Mouse (Mus musculus) brown adipose tissue, adult 24 weeks (tissue): Measurements from ENCODE around the gene Sema3c. TPM values are rescaled to one million over a fixed set of nuclear protein-coding genes. Genes with fewer than 3 reads are reported as not detected.

Experiments
- H3K27ac ChIP-seq: fragments of 200-500 bp; replicated peaks from 2 replicates; pipeline ENCODE4 v1.5.1; 2012; ENCODE audit warnings: low read depth, mild to moderate bottlenecking, low read length
- H3K4me1 ChIP-seq: fragments of 200-500 bp; 2 replicates; pipeline ENCODE4 v1.6.1; 2012; ENCODE audit warnings: low read length, mixed read lengths; ENCODE audit not compliant: control insufficient read depth, insufficient read depth, insufficient read length
- H3K4me3 ChIP-seq: fragments of 200-500 bp; 2 replicates; pipeline ENCODE4 v1.5.1; 2012; ENCODE audit warnings: low read depth, mild to moderate bottlenecking, low read length, moderate library complexity; ENCODE audit not compliant: insufficient read depth
- polyA plus RNA-seq: library from polyadenylated mRNA; stranded (reverse); fragments of >200 nt; gene quantifications from 2 replicates; pipeline ENCODE4 v1.2.4, GENCODE M21; 2012; ENCODE audit not compliant: missing spikeins, insufficient read depth, insufficient read length

The Sema3c gene
- polyA plus RNA-seq, 1 experiment, result 11.1 TPM

- Histone ChIP-seq H3K4me1 (no peaks in the 10 kb centered on the region), H3K4me3 (no peak overlapping the region), H3K27ac (no peak overlapping the region)
Measured at GRCm38 (mm10) chr5:17704160-17704559, 130.1 kb downstream of the Sema3c start.

DNA sequence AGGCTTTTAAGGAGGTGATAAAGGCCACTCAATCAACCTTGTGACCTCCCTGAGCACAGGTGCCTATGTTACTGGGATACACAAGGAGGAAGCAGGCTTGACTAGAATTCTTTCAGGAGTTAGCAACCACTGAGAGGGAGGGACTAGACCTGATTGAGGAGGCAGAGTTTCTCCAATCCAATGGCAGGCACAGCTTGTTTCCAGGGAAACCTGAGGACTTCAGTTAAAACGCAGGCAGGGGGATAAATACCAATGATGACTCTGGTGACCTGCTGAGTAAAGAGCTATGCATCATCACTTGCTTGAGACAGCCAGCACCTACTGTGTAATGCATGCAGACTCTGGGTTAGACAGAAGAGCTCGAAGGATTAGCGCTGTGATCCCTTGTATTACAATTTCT is 133.0 kb downstream of the Sema3c start:
- H3K27ac ChIP-seq, result no peak overlapping the region
- no peaks in the 10 kb centered on the region for H3K4me1 ChIP-seq
- H3K4me3 ChIP-seq, result no peak overlapping the region

GRCm38 (mm10) chr5:17712374-17712773 is 138.3 kb downstream of the Sema3c start:
- H3K27ac ChIP-seq, result no peak overlapping the region
- H3K4me1 ChIP-seq, result no peaks in the 10 kb centered on the region
- no peak overlapping the region for H3K4me3 ChIP-seq

- H3K4me3 ChIP-seq, result no peak overlapping the region
- H3K4me1 ChIP-seq, result no peaks in the 10 kb centered on the region
- no peak overlapping the region for H3K27ac ChIP-seq
Measured at GRCm38 (mm10) chr5:17715206-17715605, 141.1 kb downstream of the Sema3c start.

DNA sequence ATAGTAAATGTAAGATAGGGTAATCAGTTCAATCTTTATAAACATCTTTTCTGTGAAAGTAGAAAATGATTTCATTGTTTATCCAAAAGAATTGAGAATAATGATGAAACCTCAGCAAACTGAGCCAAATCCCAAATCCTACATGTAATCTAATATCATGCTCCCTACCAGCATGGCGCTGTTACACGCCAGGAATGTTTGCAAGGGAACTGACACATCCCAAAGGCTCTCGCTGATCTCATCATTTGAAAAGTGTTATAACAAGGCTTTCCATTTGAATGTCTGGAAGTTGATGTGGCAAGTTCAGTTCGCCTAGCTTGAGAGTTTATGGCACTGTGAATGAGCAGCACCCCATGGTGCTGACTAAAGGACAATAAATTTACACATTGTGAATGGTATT is 145.9 kb downstream of the Sema3c start:
- no peaks in the 10 kb centered on the region for H3K4me1 ChIP-seq
- H3K27ac ChIP-seq, result no peak overlapping the region
- no peak overlapping the region for H3K4me3 ChIP-seq

- Histone ChIP-seq H3K4me1 (no peaks in the 10 kb centered on the region), H3K27ac (no peak overlapping the region), H3K4me3 (no peak overlapping the region)
Measured at GRCm38 (mm10) chr5:17724031-17724430, 149.9 kb downstream of the Sema3c start.

- no peak overlapping the region for H3K27ac ChIP-seq
- no peak overlapping the region for H3K4me3 ChIP-seq
- no peaks in the 10 kb centered on the region for H3K4me1 ChIP-seq
Measured at GRCm38 (mm10) chr5:17728047-17728446, 154.0 kb downstream of the Sema3c start.

DNA sequence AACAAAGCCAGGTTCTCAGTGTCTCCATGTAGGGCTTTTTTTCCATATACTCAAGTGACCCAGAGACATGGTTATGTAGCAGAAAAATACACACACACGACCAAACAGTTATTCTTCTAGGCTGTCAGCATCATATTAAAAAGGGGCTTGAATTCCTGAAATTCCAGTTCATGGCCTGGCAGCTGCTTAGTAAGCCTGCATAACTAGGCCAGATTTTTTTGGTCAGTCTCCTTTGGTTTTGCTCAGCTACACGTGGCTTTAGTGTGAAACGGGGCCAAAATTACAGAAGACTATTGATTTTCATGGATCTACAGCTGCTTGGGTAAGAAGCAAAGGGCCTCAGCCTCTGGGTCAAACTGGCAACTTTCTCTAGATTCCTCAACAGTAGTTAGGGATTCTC is 165.7 kb downstream of the Sema3c start:
- Histone ChIP-seq H3K27ac (no peak overlapping the region), H3K4me1 (no peaks in the 10 kb centered on the region), H3K4me3 (no peak overlapping the region)

DNA sequence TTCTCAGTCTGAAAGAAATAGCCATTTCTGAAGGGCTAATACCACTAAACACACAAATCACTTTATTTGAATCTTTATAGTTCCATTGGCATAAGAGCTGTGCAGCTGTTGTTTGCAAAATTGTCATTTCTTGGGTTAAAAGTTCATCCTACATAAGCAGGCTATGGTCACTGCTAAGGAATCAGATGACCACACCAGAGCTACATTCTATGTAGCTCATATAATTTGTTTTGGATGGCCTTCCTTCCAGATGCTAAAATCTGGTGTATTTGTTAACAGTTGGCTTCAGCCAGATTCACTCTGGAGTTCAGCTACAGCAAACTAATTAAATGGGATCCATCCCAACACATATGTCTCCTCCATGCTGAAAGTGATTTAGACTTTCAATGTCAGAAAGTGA is 172.4 kb downstream of the Sema3c start:
- no peaks in the 10 kb centered on the region for H3K4me1 ChIP-seq
- no peak overlapping the region for H3K27ac ChIP-seq
- no peak overlapping the region for H3K4me3 ChIP-seq

DNA sequence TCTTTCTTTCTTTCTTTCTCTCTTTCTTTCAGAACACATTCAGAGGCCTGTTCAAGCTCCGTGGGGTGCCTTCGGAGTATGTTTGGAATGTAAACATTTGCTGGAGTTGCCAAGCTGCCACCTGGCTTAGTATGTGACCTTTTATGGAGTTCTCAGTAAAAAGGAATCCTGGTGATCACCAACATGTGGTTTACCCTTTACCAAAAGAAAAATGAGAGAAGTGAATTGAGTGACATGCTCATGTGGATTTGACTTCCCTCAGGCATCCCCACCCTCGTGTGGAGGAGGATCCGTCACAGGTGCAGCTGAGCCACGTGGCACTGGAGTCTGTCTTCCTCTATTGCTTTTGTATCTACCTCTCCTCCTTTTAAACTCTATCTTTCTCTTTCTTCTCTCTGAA is 173.1 kb downstream of the Sema3c start:
- Histone ChIP-seq H3K4me1 (no peaks in the 10 kb centered on the region), H3K27ac (no peak overlapping the region), H3K4me3 (no peak overlapping the region)

- Histone ChIP-seq H3K27ac (no peak overlapping the region), H3K4me1 (no peaks in the 10 kb centered on the region), H3K4me3 (no peak overlapping the region)
Measured at GRCm38 (mm10) chr5:17748293-17748692, 174.2 kb downstream of the Sema3c start.

DNA sequence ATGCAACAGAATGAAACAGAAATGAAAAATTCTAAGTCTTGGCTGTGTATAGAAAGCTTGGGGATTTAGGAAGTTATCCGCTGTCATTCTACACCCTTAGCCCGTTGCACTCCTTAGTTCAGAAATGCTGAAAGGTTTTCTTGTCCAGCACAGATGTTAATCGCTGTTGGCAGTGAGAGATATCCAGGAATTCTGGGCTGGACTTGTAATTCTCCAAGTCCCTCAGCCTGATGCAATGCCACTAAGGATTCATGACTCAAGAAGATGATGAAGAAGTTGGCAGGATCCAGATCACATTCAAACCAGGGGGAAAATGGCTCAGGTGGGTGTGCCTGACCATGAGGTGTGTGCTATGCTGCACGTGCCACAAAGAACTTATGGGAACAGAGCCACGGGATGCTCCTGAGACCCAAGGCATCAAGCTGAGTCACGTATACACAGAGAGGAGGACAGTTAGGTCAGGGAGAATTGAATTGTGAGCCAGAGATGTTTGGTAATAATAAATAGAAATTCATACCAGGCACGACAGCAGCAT is 179.5 kb downstream of the Sema3c start:
- Histone ChIP-seq H3K4me3 (no peak overlapping the region), H3K4me1 (no peaks in the 10 kb centered on the region), H3K27ac (no peak overlapping the region)

DNA sequence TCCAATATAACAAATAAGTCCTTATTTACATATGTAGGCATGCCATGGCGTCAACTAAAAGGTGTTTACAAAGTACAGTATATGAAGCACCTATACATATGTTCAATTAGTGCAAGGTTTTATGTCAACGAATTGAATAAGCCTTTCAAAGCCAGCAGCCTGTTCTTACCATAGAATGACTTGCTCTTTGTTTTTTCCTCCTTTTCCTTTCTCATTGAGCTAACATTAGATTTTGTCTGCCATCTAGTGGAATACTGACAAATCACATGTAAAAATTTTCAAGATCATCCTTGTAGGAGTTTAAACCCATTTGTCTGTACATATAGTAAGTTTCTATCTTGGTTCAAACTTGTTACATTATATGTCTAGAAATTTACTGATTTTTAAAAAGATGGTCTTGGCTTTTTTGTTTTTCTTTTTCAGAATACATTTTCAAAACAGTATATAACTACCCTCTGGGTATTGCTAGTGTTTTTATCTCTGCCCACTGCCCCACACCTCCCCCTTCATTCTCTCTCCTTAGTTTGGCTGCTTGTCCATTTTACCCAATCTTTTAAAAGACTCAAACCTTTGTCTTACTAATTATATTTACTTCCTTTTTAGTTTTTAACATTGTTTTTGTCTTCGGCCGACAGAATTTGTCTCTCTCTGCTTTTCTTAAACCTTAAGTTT is 192.1 kb downstream of the Sema3c start:
- Histone ChIP-seq H3K4me3 (no peak overlapping the region), H3K4me1 (no peaks in the 10 kb centered on the region), H3K27ac (no peak overlapping the region)

GRCm38 (mm10) chr5:17770328-17770727 is 196.2 kb downstream of the Sema3c start:
- no peak overlapping the region for H3K27ac ChIP-seq
- H3K4me1 ChIP-seq, result no peaks in the 10 kb centered on the region
- no peak overlapping the region for H3K4me3 ChIP-seq

DNA sequence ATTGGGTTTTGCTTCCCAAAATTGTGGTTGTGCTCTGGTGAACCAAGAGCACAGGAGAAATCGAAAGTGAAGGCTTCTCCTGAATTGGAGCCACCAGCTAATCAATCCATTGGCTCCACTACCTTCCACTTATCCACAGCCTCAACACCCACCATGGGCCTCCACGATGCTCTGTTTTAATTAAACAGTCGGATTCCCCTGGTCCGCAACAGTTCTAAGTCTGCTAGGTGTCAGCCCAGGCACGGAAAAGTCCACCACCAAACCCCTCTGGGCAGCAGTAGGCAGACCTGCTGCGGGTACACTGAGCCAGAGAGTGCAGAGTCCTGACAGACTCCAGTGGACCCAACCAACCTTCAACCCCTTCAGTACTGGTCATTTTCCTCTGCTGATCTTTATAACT is 202.5 kb downstream of the Sema3c start:
- Histone ChIP-seq H3K4me1 (no peaks in the 10 kb centered on the region), H3K27ac (no peak overlapping the region), H3K4me3 (no peak overlapping the region)
